Mouse (Mus musculus): Measurements from ENCODE around the gene Acsbg2. TPM values are rescaled to one million over a fixed set of nuclear protein-coding genes. Genes with fewer than 3 reads are reported as not detected.
A peak's percentile ranks its signal among the peaks of the same experiment; 100 is the strongest.

Gene Acsbg2
- polyA plus RNA-seq, 1 experiment from 2014 or later, result not detected

GRCm38 (mm10) chr17:56833381-56833780, 40.9 kb downstream of the Acsbg2 start:
- 98% methylated on average over 1 of the region's 1 CpGs for WGBS

GRCm38 (mm10) chr17:56832918-56833317, 41.3 kb downstream of the Acsbg2 start:
- peaks cover 3% of the 10 kb centered on the region; the same call in 1 of the 2 replicates for H3K27me3 ChIP-seq (replicated peaks; ENCODE audit: control insufficient read depth, insufficient read depth, low read length)
- whole genome bisulfite sequencing, result 85% methylated on average over 1 of the region's 1 CpGs
- no peaks in the 10 kb centered on the region for H3K36me3 ChIP-seq (ENCODE audit: control insufficient read depth, insufficient read depth)
- no peaks in the 10 kb centered on the region for H3K9me3 ChIP-seq (ENCODE audit: control insufficient read depth, low read length)
- no peak overlapping the region for H3K9ac ChIP-seq (replicated peaks; ENCODE audit: low read depth, low read length)
- H3K4me3 ChIP-seq (replicated peaks; ENCODE audit: low read length), result no peak overlapping the region
- no peak for ATAC-seq
- H3K4me1 ChIP-seq (replicated peaks; ENCODE audit: control insufficient read depth, insufficient read depth, low read length), result peaks cover 13% of the 10 kb centered on the region
- H3K4me2 ChIP-seq (ENCODE audit: low read length), result no peak overlapping the region
- no peak overlapping the region for H3K27ac ChIP-seq (ENCODE audit: low read length)

More at GRCm38 (mm10) chr17:56833381-56833780, 40.9 kb downstream of the Acsbg2 start:
- Histone ChIP-seq H3K4me1 (replicated peaks; ENCODE audit: control insufficient read depth, insufficient read depth, low read length) (peaks cover 13% of the 10 kb centered on the region), H3K9me3 (ENCODE audit: control insufficient read depth, low read length) (no peaks in the 10 kb centered on the region), H3K27me3 (replicated peaks; ENCODE audit: control insufficient read depth, insufficient read depth, low read length) (peaks cover 3% of the 10 kb centered on the region; the same call in 1 of the 2 replicates), H3K4me3 (replicated peaks; ENCODE audit: low read length) (no peak overlapping the region), H3K36me3 (ENCODE audit: control insufficient read depth, insufficient read depth) (no peaks in the 10 kb centered on the region), H3K9ac (replicated peaks; ENCODE audit: low read depth, low read length) (no peak overlapping the region), H3K4me2 (ENCODE audit: low read length) (no peak overlapping the region), H3K27ac (ENCODE audit: low read length) (no peak overlapping the region)
- ATAC-seq, result no peak

GRCm38 (mm10) chr17:56831111-56831816, 43.0 kb downstream of the Acsbg2 start:
- peak; percentile 97 for ATAC-seq
- peak overlapping the region; percentile 51 for H3K4me3 ChIP-seq (replicated peaks; ENCODE audit: low read length)

DNA sequence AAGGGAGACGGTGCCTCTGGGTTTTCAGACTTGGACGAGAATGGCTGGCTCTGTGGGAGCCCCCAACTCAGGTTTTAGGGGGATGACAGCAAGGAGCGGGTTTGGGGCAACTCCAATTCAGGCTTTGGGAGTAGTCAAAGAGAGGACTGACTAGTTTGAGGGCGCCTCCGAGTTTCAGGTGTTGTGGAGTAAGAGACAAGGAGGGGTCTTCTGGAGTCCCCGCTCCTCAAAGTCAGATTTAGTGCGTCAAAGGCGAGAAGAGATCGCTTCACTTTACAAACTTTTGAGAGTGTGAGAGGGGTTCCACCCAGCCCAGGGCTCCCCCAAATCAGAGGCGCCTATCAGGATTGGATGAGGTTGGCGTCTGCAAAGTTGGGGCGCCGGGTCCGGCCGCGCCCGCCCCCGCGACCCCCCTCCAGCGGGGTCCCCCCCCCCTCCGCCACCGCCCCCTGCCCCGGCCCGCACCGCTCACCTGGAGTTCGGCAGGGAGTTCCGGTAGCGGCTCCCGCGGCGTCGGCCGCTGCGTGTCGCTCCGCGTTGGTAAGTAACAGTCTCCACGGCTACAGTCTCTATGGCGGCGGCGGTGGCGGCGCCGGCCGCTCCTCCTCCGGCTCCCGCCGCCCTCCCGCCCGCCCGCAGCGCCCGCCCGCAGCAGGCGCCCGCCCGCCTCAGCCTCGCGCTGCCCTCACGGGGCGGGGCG, 43.7 kb downstream of the Acsbg2 start, which contains the start of gene Rfx2:
Gene Rfx2, minus strand, starts transcription at position 603 of the 700 bp plus-strand sequence.
- Histone ChIP-seq H3K27ac (ENCODE audit: low read length) (no peak within 1 kb of the TSS), H3K36me3 (ENCODE audit: control insufficient read depth, insufficient read depth) (no peaks in the 10 kb centered on the region), H3K4me3 (replicated peaks; ENCODE audit: low read length) (peak within 1 kb of the TSS; percentile 51), H3K4me1 (replicated peaks; ENCODE audit: control insufficient read depth, insufficient read depth, low read length) (peaks cover 13% of the 10 kb centered on the region), H3K9me3 (ENCODE audit: control insufficient read depth, low read length) (no peaks in the 10 kb centered on the region), H3K27me3 (replicated peaks; ENCODE audit: control insufficient read depth, insufficient read depth, low read length) (peaks cover 3% of the 10 kb centered on the region; the same call in 1 of the 2 replicates), H3K9ac (replicated peaks; ENCODE audit: low read depth, low read length) (peak within 1 kb of the TSS; percentile 48), H3K4me2 (ENCODE audit: low read length) (peak within 1 kb of the TSS; percentile 64)
- ATAC-seq, result no peak
- WGBS, result under 1% methylated on average over 25 of the region's 62 CpGs

More at GRCm38 (mm10) chr17:56831111-56831816, 43.0 kb downstream of the Acsbg2 start:
- Histone ChIP-seq H3K4me2 (ENCODE audit: low read length) (peak overlapping the region; percentile 64), H3K9ac (replicated peaks; ENCODE audit: low read depth, low read length) (peak overlapping the region; percentile 38), H3K27me3 (replicated peaks; ENCODE audit: control insufficient read depth, insufficient read depth, low read length) (peaks cover 3% of the 10 kb centered on the region; the same call in 1 of the 2 replicates), H3K9me3 (ENCODE audit: control insufficient read depth, low read length) (no peaks in the 10 kb centered on the region), H3K27ac (ENCODE audit: low read length) (no peak overlapping the region), H3K36me3 (ENCODE audit: control insufficient read depth, insufficient read depth) (no peaks in the 10 kb centered on the region), H3K4me1 (replicated peaks; ENCODE audit: control insufficient read depth, insufficient read depth, low read length) (peaks cover 13% of the 10 kb centered on the region)
- WGBS, result under 1% methylated on average over 42 of the region's 42 CpGs

DNA sequence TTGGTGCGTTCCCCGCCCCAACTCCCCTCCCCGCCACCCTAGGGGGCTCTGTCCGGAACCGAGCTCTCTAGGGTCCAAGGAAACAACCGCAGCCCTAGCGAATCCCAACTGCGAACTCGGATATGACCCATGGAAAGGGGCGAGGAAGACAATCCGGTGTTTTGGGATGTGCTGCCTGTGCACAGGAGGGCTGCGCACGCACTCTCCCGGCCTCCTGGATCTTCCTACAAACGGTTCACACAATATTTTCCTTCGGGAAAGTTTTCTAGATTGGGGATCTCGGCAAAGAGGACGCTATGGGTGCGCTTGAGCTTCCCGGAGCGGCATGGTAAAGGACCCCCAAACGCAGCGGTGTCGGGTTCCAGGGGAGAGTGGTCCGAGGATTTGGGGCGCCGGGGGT, 44.5 kb downstream of the Acsbg2 start:
- H3K36me3 ChIP-seq (ENCODE audit: control insufficient read depth, insufficient read depth), result no peaks in the 10 kb centered on the region
- H3K27ac ChIP-seq (ENCODE audit: low read length), result no peak overlapping the region
- peak overlapping the region; percentile 64 for H3K4me2 ChIP-seq (ENCODE audit: low read length)
- peak overlapping the region; percentile 51 for H3K4me3 ChIP-seq (replicated peaks; ENCODE audit: low read length)
- no peak for ATAC-seq
- peak overlapping the region; percentile 48 for H3K9ac ChIP-seq (replicated peaks; ENCODE audit: low read depth, low read length)
- H3K4me1 ChIP-seq (replicated peaks; ENCODE audit: control insufficient read depth, insufficient read depth, low read length), result peaks cover 13% of the 10 kb centered on the region
- no peaks in the 10 kb centered on the region for H3K9me3 ChIP-seq (ENCODE audit: control insufficient read depth, low read length)
- under 1% methylated on average over 27 of the region's 27 CpGs for WGBS
- peaks cover 3% of the 10 kb centered on the region; the same call in 1 of the 2 replicates for H3K27me3 ChIP-seq (replicated peaks; ENCODE audit: control insufficient read depth, insufficient read depth, low read length)

GRCm38 (mm10) chr17:56829171-56829570, 45.1 kb downstream of the Acsbg2 start:
- H3K9ac ChIP-seq (replicated peaks; ENCODE audit: low read depth, low read length), result no peak overlapping the region
- H3K4me3 ChIP-seq (replicated peaks; ENCODE audit: low read length), result peak overlapping the region; percentile 51
- H3K27ac ChIP-seq (ENCODE audit: low read length), result no peak overlapping the region
- H3K4me1 ChIP-seq (replicated peaks; ENCODE audit: control insufficient read depth, insufficient read depth, low read length), result peaks cover 13% of the 10 kb centered on the region
- no peak for ATAC-seq
- no peaks in the 10 kb centered on the region for H3K9me3 ChIP-seq (ENCODE audit: control insufficient read depth, low read length)
- H3K36me3 ChIP-seq (ENCODE audit: control insufficient read depth, insufficient read depth), result no peaks in the 10 kb centered on the region
- WGBS, result 27% methylated on average over 11 of the region's 11 CpGs
- H3K27me3 ChIP-seq (replicated peaks; ENCODE audit: control insufficient read depth, insufficient read depth, low read length), result peaks cover 3% of the 10 kb centered on the region; the same call in 1 of the 2 replicates
- H3K4me2 ChIP-seq (ENCODE audit: low read length), result peak overlapping the region; percentile 64

DNA sequence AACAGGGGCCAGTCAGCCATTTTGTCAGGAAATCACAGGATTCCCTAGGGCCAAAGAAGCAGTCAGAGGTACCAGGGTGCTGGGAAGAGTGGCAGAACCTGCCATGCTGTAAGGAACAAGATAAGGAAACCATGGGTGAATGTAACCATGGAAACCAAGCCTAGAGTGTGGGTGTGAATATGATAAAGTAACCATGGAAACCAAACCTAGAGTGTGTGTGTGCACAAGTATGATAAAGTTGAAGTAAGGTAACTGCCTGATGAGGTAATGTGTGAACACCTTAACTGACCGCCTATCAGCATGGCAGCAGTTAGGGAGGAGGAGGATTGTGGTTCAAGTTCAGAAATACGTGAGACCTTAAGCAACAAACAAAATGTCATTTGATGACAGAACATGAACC, 47.5 kb downstream of the Acsbg2 start:
- no peak overlapping the region for H3K27ac ChIP-seq (ENCODE audit: low read length)
- H3K4me1 ChIP-seq (replicated peaks; ENCODE audit: control insufficient read depth, insufficient read depth, low read length), result peaks cover 13% of the 10 kb centered on the region
- ATAC-seq, result no peak
- H3K4me2 ChIP-seq (ENCODE audit: low read length), result no peak overlapping the region
- H3K27me3 ChIP-seq (replicated peaks; ENCODE audit: control insufficient read depth, insufficient read depth, low read length), result peaks cover 3% of the 10 kb centered on the region; the same call in 1 of the 2 replicates
- H3K9ac ChIP-seq (replicated peaks; ENCODE audit: low read depth, low read length), result no peak overlapping the region
- no peak overlapping the region for H3K4me3 ChIP-seq (replicated peaks; ENCODE audit: low read length)
- no peaks in the 10 kb centered on the region for H3K36me3 ChIP-seq (ENCODE audit: control insufficient read depth, insufficient read depth)
- WGBS, result 96% methylated on average over 2 of the region's 2 CpGs
- H3K9me3 ChIP-seq (ENCODE audit: control insufficient read depth, low read length), result no peaks in the 10 kb centered on the region

DNA sequence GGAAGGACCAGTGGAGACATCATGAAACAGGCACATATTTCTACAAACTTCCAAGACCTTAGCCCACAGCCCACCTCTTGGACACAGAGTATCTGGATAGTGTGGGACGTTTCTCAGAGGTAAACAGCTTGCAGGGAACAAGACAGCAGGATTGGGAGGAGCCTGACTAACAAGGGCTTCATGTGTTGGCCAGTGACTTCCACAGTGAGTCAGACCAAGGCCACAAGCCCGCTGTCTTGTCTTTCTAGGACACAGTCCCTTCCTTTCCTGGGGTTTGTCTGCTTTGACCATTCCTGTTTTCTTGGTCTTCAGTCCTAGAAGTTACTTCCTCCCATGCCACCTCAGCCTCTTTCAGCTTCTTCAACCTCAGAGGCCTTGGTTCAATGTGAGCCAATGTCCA, 50.9 kb downstream of the Acsbg2 start:
- no peak overlapping the region for H3K4me2 ChIP-seq (ENCODE audit: low read length)
- H3K36me3 ChIP-seq (ENCODE audit: control insufficient read depth, insufficient read depth), result no peaks in the 10 kb centered on the region
- H3K4me3 ChIP-seq (replicated peaks; ENCODE audit: low read length), result no peak overlapping the region
- no peak overlapping the region for H3K27ac ChIP-seq (ENCODE audit: low read length)
- no peaks in the 10 kb centered on the region; the same call in 1 of the 2 replicates for H3K4me1 ChIP-seq (replicated peaks; ENCODE audit: control insufficient read depth, insufficient read depth, low read length)
- ATAC-seq, result no peak
- H3K9ac ChIP-seq (replicated peaks; ENCODE audit: low read depth, low read length), result no peak overlapping the region
- H3K27me3 ChIP-seq (replicated peaks; ENCODE audit: control insufficient read depth, insufficient read depth, low read length), result no peaks in the 10 kb centered on the region
- H3K9me3 ChIP-seq (ENCODE audit: control insufficient read depth, low read length), result no peaks in the 10 kb centered on the region
- WGBS, result 63% methylated on average over 2 of the region's 2 CpGs

DNA sequence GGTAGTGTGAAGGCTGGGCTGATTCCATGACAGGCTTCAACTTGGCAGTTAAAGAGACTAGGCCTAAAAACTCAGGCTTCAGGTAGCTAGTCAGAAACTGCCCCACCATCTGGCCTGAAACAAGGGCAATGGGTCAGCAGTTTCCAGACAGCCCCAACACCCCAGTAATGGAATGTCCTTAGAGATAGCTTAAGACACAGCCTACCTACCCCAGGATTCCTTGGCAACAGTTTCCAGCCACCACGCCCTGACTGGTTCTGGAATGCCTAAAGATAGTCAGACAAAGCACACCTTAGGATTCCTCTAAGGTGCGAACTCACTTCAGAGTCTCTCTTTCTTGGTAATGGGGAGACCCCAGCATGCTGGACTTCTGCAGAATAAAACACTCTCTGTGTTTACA, 51.9 kb downstream of the Acsbg2 start:
- Histone ChIP-seq H3K27ac (ENCODE audit: low read length) (no peak overlapping the region), H3K4me1 (replicated peaks; ENCODE audit: control insufficient read depth, insufficient read depth, low read length) (no peaks in the 10 kb centered on the region; the same call in 1 of the 2 replicates), H3K27me3 (replicated peaks; ENCODE audit: control insufficient read depth, insufficient read depth, low read length) (no peaks in the 10 kb centered on the region), H3K36me3 (ENCODE audit: control insufficient read depth, insufficient read depth) (no peaks in the 10 kb centered on the region), H3K4me2 (ENCODE audit: low read length) (no peak overlapping the region), H3K9me3 (ENCODE audit: control insufficient read depth, low read length) (no peaks in the 10 kb centered on the region), H3K4me3 (replicated peaks; ENCODE audit: low read length) (no peak overlapping the region), H3K9ac (replicated peaks; ENCODE audit: low read depth, low read length) (no peak overlapping the region)
- WGBS, result 93% methylated on average over 2 of the region's 2 CpGs
- ATAC-seq, result no peak

Measured in forebrain, embryonic 16.5 days (tissue).